17 mouse cellular contexts compared by ENCODE assay signal in genomic region chr14:95726082-95726481, GRCm38 (mm10).
"Had no signal": no experiment of that assay in that cellular context is flagged by ENCODE, and none has a peak within 500 bp of the region (broad histone marks: within the 10 kb centered on the region; RNA-seq: fewer than 3 reads in every experiment).

No protein-coding gene starts in this region.

- H3K27me3 ChIP-seq: liver, embryonic 12.5 days; neural tube, embryonic 13.5 days; neural tube, embryonic 15.5 days had no signal

- H3K4me3 ChIP-seq: liver, embryonic 12.5 days; myocyte; neural tube, embryonic 13.5 days; neural tube, embryonic 15.5 days had no signal

- H3K4me2 ChIP-seq: liver, embryonic 12.5 days; lung, embryonic 14.5 days; neural tube, embryonic 13.5 days; neural tube, embryonic 15.5 days had no signal

- H3K4me1 ChIP-seq: liver, embryonic 12.5 days; neural tube, embryonic 13.5 days; neural tube, embryonic 15.5 days had no signal

- H3K9ac ChIP-seq: liver, embryonic 12.5 days; liver, embryonic 14.5 days; lung, embryonic 14.5 days; neural tube, embryonic 13.5 days; neural tube, embryonic 15.5 days had no signal

- H3K27ac ChIP-seq: liver, embryonic 12.5 days; liver, embryonic 14.5 days; neural tube, embryonic 13.5 days; neural tube, embryonic 15.5 days had no signal

- DNase-seq: lung, adult 18-20 months; lung, embryonic 14.5 days; lung, postnatal 10 days; lung, postnatal 4 days; retina, postnatal 1 day; right cerebral cortex, adult 18-20 months; right cerebral cortex, postnatal 25 days; right cerebral cortex, postnatal 4 days; spleen, adult 18-20 months; thymus, adult 18-20 months; thymus, postnatal 14 days; thymus, postnatal 36 days had no signal

- ATAC-seq: liver, embryonic 12.5 days had no signal

- H3K36me3 ChIP-seq: liver, embryonic 12.5 days; neural tube, embryonic 13.5 days; neural tube, embryonic 15.5 days had no signal

- H3K9me3 ChIP-seq: liver, embryonic 12.5 days; neural tube, embryonic 13.5 days; neural tube, embryonic 15.5 days had no signal
